Mouse (Mus musculus): ENCODE measurements at regions not wholly inside any gene's neighbourhood (a gene's known extent, or its start where the extent isn't known, plus 50 kb on each side); places are given as distances from the start of the nearest gene placed in this dataset.

DNA sequence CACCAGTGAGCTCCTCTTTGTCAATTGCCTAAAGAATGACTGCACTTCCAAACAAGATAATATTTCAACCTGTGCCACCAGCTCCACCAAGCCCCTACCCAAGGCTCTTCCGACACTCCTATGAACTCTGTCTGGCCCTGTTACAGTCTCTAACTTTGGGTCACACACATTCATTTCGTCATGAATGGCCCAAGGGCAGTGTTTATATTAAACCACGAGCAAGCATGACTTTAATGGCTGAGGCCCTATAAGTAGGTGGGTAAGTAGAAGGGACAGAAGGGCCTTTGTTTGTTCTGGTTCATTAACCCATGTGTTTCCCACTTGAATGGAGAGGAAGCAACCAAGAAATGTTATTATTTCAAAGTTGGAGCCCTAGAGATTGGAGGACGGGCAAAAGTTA, 714.9 kb upstream of the 3110018I06Rik start:
- no peak for DNase-seq

DNA sequence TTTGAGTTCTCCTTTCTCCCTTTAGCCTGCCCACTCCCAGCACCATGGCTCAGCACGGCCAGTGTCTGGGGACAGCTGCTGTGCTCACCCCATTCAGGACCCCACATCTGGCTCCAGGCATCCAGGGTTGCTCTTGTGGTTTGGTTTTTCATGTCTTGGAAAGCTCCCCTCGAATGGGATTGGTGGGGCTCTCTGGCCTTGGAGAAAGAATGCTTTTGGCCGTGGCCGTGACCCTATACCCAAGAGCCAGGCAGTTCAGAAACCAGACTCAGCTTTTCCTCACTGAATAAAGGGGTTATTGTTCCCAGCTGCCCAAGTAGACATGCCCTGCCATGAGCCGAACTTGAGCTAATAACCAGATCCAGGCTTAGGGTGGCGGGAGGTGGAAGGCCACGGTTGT, 691.8 kb upstream of the 3110018I06Rik start:
- no peak for DNase-seq

DNA sequence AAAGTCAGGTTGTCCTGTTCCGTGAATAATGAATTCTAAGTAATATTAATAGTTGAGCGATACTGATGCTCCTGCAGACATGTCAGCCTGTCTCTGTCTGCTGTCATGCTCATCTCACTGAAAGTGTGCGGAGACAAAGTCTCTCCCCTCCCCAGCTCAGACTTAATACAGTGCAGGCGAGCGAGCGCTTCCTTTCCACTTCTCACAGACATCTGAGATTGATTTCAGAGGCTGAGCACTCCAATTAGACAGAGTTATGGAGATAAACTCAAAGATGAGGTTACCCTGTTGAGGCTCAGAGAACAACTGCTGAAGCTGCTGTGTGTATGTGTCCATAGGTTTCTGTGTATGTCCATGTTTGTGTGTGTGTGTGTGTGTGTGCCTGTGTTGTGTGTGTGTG, 668.7 kb upstream of the 3110018I06Rik start:
- no peak for DNase-seq

DNA sequence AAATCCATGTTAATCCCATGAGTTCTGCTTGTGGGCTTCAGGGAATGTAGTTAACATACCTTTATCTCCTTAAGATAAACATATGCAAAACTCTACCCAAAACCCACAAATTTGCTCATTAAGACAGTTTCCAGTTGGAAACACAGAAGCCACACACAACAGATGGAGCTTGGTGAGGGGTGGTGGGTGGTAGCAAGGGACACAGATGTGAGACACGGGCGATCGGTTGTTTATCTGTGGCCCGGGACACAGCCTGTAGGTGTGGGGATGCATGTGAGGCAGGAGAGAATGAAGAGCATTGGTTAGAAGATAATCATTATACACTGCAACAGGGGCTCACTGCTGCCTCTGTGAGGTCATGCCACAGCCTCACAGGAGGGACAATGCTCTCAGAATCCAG, 666.1 kb upstream of the 3110018I06Rik start:
- DNase-seq: no peak

DNA sequence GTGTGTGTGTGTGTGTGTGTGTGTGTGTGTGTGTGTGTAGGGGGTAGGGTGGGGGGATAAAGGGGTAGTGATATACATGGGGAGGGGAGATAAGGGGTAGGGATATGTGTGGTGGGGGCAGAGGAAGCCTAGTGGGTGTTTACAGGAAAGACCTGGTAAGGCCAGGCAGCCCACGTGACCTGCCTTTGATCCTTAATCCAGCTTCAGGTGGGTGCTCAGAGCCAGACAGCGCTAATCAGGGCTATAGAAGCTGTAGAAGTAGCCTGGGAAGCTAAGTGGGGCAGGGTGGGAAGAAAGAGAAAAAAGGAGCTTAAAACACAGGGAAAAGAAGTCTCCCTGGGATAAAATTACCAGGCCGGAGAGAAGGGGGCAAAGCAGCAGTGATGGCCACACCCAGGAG, 659.9 kb upstream of the 3110018I06Rik start:
- no peak for DNase-seq

DNA sequence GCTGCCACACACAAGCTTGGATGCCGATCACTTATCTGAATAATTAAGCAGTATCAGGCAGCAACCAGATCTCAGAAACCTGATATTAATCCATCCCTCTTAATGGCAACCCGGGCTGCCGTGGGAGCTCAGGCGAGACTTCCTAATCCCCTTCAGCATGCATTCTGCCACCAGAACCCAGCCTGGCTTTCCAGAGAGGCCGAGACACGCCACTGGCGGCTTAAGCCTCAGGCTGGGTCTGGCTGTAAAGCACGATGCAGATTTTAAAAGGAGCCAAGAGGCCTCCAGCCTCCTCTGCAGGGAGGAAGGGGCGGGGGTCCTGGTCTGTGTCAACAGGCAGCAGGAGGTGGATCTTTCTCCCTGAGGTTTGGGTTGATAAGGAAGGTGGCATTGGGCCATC, 659.1 kb upstream of the 3110018I06Rik start:
- no peak for DNase-seq

DNA sequence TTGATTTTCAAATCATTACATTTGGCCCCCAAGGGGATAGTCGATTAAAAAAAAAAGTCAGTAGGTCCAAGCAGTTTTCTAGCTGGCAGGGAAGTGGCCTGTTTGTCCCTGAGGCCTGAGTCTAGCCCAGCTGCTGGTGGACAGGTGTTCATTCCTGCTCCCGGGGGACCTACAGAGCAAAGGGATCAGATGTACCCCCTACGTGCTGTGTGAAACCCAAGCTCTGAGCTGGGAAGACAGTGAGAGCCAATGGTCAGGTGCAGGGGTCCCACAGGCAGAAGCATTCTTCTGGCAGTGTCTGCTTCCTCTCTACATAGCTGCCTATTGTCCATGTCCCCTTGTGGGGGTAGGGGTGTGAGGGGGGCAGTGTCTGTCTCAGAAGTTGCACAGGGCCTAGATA, 653.2 kb upstream of the 3110018I06Rik start:
- no peak for DNase-seq

DNA sequence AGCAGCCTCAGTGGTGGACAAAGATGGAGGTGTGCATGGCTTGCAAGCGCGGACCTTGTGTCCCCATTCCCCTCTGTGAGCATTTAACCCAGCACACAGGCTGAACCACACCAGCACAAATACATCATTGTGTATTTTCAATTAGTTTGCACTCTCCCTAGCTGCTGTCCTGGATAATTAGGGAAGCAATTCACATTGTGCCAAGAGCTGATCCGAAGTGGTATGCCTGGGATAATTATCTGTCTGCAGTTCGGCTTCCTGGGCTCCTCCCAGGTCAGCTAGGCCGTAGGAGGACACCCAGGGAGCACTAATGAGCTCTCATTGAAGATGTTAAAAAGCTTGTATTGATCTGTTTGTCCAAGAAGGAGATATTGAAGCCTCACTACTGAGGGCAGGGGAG, 648.8 kb upstream of the 3110018I06Rik start:
- no peak for DNase-seq

DNA sequence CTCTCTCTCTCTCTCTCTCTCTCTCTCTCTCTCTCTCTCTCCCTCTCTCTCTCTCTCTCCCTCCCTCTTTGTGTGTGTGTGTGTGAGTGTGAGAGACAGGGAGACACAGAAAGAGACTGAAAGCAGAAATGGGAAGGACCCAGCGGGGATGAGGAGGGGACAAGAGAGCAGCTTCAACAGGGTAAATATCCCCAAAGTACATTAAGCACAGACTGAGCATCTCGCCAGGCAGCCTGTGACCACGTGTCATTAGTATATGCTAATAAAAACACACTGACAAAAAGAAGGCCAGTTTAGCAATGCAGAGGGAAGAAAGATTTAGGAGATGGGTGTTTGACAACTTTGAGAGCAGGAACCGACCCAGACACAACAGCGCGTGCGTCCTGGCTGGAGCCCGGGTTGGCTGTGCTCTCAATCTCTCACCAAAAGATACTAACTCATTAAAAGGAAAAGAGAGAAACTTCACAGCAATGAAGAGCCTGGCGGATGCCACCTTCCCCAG, 648.2 kb upstream of the 3110018I06Rik start:
- no peak for DNase-seq

DNA sequence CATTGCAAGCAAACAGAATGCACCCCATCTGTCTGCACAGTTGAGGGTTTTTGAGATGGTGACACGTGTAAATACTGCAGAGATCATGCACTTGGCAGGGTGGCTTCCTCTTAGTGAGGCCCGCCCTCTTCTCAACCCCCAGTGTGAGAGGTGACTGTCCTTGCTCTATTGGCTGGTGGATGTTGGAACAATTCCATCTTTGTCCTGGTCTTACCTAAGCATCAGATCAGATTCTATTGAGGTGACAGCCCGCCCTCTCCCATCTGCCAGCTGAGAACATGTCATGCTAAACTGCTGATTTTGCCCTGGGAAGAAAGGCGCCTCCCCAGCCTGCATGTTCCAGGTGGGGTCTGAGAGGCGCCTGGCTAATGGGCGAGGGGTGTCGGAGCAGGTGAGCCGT, 646.4 kb upstream of the 3110018I06Rik start:
- no peak for DNase-seq

DNA sequence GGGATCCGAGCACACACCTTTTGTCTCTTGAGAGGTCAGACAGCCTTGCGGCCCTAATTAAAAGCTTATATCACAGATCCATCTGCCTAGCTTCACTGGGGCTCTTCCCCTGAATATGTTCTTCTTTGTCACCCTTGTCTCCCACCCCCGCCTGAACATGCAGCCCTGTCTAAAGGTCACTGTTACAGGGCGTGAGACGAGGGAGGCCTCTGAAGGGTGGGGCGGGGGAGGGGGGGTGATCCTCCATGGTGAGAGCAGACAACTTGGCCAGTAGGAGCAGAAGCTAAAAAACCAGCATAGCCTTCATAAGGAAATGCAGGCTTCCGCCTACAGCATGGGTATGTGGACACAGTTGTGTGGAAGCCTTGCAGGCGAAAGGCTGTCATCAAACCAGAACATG, 646.0 kb upstream of the 3110018I06Rik start:
- DNase-seq: no peak

DNA sequence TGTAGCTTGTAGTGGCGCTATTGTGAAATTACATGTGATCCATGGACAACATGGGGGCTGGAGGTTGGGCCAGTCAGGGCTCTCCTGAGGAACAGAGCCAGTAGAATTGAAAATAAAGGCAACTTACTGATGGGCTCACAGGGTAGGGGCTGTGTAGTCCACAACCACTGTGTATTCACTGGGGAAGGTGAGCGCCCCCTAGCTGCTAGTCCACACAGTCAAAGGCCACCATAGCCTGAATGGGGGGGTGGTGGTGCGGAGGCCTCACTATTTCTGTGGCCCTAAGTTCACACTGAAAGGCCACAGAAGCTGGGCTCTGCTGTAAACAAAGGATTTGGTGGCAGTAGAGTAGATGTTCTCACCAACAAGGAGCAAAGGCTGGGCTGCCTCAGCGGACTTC, 636.8 kb upstream of the 3110018I06Rik start:
- no peak for DNase-seq

DNA sequence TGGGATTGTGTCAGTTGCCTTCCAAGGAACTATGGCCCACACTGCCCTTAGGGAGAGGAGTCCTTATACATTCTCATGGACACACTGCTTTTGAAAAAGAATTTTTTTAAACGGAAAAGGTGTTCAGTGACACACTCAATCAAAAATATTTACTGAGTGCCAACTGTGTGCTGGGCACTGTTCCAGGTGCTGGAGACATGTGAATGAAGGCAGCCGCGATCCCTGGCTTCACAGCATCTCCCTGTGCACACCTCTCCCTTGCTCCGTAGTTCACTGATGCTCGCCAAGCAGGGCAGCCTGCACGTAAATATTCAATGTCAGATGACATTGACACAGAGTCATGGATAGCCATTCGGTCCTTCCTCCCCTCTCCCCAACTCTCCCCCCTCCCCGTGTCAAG, 635.7 kb upstream of the 3110018I06Rik start:
- no peak for DNase-seq

DNA sequence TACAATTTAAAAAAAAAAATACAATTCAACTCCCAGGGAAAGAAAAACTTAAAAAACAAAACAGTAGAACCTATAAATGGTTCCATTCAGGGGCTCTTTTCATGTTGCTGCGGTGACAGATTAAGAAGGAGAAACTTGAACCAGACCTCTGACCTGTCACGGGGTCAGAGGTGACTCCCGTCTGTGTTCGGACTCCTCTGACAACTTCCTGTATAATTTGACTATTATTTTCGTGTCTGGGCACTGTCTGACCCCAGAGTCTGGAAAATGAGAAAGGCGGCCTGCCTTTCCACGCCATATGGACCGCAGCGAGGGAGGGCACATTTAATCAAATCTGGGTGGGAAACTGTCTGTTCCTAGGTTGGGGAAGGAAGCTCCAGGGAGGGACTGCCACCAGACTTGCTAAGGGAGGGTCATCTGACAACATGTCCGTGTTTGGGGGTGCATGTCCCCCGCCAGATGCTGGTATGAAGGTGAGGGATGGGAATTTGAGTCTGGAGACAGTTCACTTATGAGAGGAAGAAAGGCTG, 634.7 kb upstream of the 3110018I06Rik start:
- DNase-seq: no peak

DNA sequence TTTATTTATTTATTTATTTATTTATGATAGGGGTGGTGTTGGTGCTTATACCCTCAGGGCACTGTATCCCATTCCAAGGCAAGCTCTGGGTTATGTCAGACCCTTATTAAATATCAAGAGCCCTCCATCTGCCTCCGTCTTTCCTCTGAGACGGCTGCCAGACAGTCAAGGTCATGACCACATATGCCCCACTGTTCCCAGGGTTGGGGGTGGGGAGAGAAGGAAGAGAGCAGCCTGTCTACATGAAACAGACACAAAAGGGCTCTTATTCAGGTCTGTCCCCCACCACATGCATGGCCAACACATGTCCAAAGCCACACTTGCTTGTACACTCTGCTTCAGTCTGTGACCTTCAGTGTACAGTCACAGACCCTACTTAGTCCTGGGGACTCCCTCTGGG, 632.9 kb upstream of the 3110018I06Rik start:
- no peak for DNase-seq

DNA sequence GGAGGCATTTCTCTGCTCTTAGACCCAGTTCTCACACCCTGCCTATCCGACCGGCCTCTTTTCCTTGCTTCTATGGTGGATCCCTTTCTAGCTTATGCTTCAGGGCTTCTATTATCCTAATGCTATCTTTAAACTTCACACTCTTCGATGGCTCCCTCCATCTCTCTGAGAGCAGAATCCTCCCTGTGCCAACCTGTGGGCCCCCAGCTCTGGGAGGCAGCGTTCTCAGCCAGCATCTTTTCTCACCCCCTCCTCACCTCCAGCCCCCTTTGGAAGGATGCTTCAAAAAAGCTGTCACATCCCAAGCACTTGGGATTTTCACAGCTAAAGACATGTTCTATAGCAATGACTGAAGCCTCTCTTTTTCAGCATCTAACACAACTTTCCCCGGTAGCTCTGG, 626.8 kb upstream of the 3110018I06Rik start:
- no peak for DNase-seq

DNA sequence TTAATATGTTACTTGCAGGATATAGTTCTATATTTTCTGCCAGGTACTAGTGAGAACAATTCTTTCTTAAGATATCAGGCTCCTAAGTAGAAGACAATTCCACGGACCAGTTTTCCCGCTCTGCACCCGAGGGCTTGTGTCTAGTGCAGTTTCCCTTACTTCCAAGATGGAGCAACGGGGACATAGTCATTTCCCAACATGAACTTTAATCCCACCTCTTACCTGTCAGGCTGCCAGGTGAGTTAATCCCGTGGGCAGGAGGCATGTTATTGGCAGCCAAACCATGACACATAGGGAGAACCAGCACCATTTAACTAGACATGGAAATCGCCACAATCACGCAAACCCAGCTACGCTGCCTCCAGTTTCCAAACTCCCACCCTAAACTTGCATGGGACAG, 624.4 kb upstream of the 3110018I06Rik start:
- DNase-seq: no peak

DNA sequence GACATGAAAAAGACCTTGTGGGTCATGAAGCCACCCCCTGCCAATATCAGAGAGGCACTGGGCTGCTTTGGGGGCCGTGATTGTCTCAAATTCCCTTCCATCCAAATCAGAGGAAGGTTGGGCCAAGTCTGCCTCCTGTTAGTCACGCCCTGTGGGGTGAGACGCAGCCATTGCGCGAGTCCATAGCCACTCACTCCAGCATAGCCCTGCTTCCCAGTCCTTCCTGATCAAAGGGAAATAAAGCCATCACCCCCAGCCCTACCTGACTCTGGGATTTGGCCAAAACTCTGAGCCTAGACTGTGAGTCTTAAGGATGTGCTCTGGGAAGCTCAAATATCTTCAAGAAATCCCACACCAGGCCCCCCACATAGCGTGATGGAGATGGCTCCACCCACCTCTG, 620.4 kb upstream of the 3110018I06Rik start:
- DNase-seq: no peak

DNA sequence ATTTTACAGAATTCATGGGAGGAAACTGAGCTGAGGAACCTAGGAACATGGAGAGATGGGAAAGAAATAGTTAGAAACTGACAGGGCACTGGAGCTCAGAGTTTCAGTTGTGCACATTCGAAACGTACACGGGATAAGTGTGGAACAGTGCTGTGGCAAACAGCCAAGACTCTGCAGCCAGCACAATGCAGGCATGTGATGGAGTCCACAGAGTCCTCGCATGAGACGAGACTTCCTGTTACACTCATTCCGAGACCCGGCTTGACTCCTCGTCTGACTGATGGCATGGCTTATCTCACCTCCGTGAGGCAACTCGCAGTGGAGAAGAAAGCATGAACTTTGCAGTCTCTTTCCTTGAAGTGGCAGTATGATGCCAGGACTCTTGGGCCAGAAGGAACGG, 617.0 kb upstream of the 3110018I06Rik start:
- DNase-seq: no peak

DNA sequence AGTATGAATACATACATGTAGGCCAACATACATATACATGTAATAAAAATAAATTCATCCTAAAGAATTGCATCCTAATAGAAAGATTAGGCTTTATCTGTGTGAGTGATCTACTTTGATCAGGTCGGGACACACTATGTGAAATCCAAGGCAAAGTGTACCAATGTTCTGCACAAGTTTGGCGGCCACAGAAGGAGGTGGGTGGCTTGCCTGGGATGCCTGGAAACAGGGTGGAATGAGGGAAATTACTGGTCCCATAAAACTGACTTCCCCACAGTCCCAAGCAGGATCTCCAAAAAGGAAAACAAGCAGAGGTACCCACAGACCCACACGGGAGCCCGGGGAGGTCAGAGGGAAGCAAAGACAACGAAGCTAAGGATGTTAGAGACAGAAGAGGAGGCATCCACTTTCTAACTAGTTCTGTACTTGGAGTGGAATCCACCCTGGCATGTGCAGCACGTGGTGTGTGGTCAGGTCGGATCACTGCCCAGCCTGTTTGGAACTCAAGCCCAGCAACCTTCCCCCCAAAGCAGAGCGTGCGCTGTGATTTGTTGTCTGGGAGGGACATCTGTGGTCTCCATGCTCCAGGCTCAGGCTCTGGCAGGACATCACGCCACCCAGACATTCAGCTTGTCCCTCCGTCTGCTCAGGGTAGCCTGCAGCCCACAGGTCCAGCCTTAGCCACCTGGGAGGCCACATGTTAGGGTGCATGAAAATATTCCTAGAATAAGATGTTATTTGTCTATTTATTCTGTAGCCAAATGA, 615.3 kb upstream of the 3110018I06Rik start:
- DNase-seq: no peak

DNA sequence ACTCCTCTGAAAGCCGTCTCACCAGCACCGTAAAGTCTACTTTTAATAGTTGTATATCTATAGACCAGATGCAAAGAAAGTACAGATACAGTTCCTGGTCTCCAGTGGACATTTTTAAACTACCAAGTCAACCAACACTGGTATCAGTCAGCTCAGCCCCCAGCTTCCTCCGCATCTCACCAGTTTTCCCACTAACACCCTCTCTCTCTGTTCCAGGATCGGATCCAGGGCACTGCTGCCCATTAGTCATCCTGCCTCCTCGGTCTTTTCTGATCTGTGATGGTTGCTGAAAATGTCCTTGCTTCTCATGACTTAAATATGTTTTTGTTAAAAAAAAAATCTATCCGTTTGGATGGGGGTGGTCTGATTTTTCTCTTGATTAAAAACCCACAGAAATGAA, 598.1 kb upstream of the 3110018I06Rik start:
- DNase-seq: no peak

DNA sequence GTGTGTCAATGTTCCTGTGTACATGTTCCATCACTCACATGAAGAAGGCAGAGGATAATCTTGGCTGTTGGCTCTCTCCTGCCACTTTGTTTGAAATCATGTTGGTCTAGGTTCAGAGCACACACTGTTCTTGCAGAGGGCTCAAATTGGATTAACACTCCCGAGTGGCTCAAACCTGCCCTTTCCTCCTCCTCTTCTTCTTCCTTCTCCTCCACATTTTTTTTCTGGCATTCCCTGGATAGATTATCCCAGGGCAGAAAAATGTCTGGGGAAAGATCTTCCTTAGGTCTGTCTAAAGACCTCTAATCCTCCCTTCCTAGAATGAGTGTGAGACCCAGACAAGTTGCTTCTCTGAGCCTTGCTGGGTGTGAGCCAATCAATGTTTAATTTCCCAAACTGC, 594.4 kb upstream of the 3110018I06Rik start:
- no peak for DNase-seq

DNA sequence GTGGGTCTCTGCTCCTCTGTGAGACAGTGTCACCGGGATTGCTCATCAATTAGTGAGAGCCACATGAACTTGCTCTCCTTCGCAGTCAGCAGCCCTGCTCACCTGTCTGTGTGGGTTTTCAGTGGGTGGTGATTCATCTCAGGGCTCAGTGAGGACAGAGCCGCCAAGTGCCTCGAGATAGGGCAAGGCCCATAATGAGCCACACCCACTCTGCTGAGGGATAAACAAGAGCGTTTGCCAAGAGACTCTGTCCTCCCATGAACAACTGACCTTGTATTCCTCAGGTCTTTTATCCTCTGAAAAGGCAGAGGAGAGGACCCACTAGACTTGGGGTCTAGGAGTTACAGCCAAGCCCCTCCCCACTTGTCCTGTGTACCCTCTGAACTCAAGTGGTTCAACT, 584.2 kb upstream of the 3110018I06Rik start:
- peak; percentile 5 to 28 for DNase-seq

DNA sequence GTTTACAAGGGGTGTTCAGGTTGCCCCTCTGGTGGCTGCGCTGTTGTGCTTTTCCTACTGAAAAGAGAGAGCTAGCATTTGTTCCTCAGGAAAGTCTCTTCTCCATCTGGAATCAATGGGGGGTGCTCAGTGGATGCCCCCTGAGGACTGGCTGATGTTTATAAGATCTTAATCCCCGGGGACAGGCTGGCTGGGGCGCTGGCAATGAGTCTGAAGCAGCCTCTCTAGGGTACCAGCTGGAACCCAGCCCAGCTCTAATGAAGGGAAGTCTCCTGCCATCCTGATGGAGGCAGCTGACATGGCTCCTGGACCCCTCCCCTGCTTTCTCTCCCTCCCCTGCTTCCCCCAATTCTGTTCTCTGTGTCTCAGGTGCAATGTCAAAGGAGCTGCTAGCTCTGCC, 575.6 kb upstream of the 3110018I06Rik start:
- DNase-seq: no peak

DNA sequence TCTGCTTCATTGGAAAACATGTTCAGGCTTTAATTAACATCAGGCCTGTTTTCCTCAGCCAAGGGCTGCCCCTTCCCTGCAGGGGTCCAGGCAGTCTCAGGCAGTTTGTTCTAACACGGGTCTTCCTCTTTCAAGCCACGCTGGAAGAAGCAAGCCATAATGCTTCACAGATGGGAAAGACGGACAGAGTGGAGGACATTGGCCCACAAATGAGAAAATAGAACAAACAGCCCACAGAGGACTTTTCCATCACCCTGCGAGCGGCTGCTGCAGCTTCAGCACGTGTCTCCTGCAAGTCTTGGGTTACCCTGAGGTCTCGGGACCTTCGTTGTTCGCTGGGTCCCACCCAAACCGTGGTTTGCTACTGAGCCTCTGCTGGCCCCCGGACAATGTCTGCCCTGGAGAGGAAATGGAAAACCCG, 565.9 kb upstream of the 3110018I06Rik start:
- no peak for DNase-seq

Measured in kidney, postnatal 36 days (tissue).